Mouse (Mus musculus) granulocyte monocyte progenitor cell, adult 5-6 weeks (primary cell): ENCODE data around the gene Rpn2. TPM values are rescaled to one million over a fixed set of nuclear protein-coding genes. Genes with fewer than 3 reads are reported as not detected.

Experiments used
- ATAC-seq: replicated peaks from 2 replicates; pipeline ENCODE4 v1.8.0; 2016; ENCODE audit warnings: mild to moderate bottlenecking, moderate TSS enrichment, inconsistent platforms; ENCODE audit not compliant: poor library complexity, severe bottlenecking
- total RNA-seq, 2 experiments: library from RNA; stranded (forward) in 1 of 2; stranded (reverse) in 1 of 2; fragments of 200-712, 200-1000 nt in 1 of 2; fragments of >200 nt in 1 of 2; fragmentation: Nextera tagmentation in 1 of 2; gene quantifications; 2 replicates each; pipeline ENCODE4 v1.2.3; 2014 to 2017

The Rpn2 gene
- total RNA-seq, 2 experiments from 2014 or later, result 340 to 366 TPM

DNA sequence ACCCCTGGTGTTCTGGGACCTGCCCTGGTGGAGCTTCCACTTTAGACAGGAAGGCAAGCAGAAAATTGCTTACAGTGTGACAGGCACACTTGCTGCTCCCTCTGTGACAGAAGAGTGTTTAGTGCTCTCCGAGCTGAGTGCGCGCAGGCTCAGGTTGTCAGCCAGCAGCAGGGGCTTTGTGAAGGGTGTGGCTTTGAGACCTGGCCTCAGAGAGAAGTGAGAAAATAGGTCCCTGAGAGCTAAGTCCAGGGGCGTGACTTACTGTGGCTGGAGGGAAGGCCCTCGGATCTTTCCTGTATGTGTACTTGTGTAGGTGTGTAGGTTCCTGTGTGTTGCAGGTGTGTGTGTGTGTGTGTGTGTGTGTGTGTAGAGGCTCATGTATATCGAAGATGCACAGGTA is 64.5 kb downstream of the Rpn2 start:
- ATAC-seq, result no peak

DNA sequence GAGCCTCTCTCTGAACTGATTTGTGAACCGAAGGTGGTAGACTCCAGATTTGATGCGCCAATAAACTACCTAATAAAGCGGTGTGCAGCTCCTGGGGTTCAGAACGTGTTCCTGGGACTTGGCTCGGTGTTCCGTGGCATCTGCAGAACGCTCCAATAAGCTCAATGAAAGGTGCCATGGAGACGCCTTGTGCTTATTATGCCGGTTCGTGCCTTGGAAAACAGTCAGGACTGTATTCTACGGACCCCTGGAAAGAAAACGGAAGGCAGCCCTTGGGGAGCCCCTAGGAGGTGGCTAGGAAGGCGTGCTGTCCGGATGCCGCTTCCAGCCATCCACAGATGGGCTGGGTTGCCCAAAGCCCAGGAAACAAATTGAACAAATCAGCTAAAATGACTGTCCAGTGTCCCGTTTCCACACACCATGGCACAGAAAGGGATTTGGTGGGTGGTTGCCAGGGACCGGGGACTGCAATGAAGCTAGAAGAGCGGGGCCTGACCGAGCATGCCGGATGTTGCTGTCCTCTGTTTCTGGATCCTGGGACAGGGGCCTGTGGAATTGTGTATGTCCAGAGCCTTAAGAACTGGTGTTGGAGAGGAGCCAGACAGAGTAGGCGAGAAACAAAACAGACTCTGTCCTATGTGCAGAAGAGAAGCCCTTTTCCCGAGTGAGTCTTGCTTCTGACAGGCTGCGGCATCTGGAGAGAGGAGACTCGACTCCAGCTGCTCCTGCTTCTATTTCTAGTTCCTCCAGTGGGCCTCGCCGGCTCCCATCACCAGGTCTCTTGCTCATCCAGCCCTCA is 68.7 kb downstream of the Rpn2 start, which contains the start of gene Ghrh:
TSS of gene Ghrh (minus strand) at position 146 of the 799 bp plus-strand sequence.
- no peak for ATAC-seq

DNA sequence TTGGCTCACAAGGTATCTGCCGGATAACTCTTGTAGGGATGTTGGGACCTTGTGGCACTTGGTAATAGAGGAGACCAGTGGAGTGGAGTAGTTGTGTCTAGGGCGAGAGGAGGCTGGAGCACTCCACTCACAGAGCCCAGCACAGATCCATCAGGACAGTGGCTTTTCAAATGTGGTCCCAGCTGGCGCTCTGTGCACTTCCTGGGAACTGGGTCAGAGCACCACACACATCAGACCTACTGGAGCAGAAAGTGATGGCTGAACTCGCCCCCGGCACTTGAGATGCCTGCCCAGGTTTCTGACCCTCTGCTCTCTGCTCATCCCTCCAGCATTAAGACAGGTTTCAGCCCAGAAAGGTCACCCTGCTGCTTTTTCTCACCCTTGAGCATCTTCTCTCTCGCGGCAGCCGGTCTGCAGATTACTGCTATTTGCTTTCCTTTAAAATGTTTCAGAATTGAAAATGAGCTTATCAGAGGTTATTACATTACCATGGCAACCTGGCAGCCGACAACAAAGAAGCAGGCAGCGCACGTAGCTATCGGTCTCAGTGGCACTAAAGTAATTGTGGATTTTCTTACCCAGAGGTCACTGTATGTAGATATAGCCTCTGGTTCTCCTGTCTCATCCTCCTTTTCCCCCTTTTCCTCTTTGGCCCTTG is 70.4 kb downstream of the Rpn2 start:
- no peak for ATAC-seq

DNA sequence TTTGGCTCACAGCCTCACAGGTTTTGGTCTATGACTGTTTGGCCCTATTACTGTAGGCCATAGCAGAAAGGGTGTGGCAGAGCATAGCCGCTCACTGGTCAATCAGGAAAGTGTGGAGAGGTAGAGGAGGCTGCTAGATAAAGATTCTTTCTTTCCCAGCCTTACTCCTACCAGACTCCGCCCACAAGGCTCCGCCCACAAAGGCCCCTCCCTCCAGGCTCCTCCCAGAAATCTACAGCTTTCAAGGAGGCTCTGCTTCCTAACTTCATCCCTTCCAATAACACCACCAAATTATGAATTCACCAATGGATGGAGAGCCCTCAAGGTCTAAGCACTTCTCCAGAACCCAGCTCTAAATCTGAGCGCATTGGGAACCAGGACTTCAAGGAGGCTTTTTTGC is 74.4 kb downstream of the Rpn2 start:
- ATAC-seq, result no peak

DNA sequence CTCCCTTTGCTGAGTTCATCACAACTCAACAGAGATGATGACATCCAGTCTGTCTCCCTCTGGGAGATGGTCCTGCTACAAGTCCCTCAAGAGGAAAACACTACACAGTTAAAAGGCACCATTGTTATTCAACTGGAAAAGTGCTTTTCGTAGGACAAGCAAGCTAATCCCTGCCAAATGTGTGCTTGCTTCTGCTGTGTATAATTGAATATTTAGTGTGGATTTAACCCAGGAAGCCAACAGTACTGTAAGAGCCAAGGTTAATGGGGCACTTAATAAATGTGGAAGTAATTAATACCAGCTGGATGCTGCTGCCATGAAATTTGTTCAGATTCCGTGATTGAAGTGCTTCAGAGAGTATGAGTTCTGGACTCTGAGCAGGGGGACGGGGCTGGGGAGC is 75.3 kb downstream of the Rpn2 start:
- ATAC-seq, result no peak

DNA sequence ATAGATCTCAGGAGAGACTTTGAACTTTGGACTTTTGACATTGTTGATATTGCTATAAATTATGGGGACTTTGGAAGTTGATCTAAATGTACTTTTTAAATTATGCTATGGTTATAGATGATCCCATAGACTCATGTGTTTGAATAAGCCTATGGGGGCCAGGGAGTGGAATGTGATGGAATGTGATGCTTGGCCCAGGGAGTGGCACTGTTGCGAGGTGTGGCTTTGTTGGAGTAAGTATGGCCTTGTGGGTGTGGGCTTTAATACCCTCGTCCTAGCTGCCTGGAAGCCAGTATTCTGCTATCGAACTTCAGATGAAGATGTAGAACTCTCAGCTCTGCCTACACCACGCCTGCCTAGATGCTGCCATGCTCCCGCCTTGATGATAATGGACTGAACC is 81.2 kb downstream of the Rpn2 start:
- no peak for ATAC-seq

DNA sequence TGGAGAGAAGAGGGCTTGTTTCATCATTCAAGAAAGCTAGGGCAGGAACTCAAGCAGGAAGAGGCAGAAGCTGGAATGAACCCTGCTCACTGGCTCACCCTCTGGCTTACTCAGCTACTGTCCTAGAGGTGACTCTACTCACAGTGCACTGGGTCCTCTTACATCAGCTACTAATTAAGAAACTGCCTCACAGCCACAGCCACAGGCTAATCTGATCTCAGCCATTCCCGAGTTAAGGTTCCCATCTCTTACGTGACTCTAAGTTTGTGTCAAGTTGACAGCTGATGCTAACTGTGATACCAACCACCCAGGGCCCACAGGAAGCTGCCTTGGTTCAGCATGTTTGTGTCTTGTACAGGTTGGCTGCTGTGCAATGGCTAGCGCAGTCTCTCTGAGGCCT is 84.2 kb downstream of the Rpn2 start:
- no peak for ATAC-seq

DNA sequence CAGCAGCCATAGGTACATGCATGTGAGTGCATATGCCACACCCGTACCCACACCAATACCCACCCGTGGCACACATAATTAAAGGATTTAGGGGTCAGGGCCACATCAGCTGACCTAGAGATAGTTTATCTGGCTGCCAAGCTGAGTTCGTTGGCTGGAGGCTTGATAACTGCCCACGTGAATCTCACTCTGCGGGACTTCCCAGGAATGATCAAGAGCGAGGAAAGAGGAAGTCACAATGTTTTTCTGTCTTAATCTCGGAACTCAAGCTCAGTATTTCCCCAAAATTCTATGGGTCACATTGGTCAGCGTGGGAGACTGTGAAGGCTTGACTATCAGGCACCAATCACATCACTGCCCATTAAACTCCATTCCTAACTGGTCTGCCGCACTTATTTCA is 87.9 kb downstream of the Rpn2 start:
- ATAC-seq, result peak; percentile 67

DNA sequence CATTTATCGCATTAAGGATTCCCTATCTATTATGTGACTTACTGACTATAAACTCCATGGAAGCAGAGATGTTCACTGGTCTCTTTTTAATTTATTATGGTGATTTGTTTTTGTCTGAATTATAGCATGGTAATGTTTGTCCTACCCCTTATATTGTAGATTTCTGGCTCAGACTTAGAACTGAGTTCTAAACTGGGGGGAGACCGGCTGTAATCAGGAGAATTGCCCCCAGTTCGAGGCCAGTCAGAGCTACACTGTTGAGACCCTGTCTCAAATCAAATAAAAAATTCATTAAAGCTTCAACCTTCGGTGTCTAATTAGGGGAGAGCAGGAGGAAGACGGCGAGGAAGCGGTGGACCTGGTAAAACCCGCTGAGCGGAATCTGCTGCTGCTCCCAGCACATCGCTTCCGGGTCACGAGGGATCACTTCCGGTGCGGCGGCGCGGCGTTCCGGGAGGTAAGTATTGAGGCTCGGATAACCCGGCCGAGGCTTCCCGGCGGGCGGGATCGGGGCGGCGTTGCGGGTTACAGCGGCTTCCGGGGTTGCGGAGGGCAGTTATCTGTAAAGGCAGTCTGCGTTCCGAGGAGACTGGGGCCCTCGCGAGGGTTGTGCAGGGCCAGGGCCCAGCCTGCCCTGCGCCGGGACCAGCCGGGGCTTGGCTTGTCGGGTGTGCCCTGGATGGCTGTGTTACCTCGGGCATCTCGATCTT is 88.5 kb downstream of the Rpn2 start, which contains the start of gene Manbal:
TSS of gene Manbal (plus strand) at position 411 of the 710 bp plus-strand sequence.
- peak; percentile 89 for ATAC-seq

DNA sequence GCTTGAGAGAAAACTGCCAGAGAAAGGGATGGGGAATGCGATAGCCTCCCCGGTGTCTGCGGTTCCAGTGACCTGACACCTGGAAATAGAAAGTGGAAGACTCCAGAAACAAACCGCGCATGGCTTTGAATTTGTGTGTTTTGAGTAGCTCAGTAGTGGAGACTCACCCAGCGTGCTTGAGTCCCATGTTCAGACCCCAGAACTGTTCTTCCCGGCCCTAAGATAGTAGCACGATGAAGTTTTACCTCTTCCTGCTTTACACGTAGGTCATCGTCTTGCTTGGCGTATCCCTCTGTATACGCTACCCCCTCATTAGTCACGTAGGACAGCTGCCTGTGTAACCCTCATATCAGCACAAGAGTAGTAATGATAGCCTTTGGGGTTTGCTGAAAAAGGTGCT is 89.2 kb downstream of the Rpn2 start:
- ATAC-seq, result peak; percentile 18; the same call in 1 of the 2 replicates

DNA sequence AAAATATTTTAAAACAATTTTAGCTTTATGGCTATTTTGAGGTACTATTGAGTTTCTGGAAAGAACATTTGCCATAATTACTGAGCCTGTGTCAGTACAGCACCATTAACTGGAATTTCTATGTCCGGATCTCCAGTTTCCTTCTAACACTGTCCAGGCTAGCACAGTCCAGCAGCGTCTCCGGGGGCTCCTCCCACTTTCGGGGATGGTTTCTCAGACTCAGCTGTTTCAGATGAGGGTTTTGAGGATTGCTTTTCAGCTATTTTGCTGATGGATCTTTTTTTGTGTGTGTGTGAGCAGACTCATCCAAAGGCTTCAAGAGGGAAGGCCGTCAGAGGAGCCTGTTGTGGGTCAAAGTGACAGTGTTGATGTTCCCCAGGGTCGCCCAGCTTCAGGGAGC is 92.9 kb downstream of the Rpn2 start:
- ATAC-seq, result no peak

DNA sequence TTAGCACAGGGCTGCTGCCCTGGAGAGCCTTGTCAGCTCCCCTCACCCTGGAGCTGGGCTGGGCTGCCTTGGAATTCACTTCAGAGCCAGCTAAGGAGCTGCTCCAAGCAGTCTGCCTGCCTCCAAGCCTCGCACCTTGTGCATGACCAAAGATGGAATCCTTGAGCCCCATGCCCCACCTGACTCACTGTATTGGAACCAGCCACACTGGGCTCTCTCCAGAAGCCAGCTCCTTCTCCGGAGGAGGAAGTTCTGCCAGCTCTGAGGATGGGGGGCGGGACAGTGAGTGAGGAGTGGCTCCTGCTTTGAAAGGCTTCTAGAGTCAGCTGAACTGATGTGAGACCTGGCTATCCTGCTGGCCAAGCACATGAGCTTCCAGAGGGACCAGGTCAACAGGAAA is 94.9 kb downstream of the Rpn2 start:
- ATAC-seq, result no peak

DNA sequence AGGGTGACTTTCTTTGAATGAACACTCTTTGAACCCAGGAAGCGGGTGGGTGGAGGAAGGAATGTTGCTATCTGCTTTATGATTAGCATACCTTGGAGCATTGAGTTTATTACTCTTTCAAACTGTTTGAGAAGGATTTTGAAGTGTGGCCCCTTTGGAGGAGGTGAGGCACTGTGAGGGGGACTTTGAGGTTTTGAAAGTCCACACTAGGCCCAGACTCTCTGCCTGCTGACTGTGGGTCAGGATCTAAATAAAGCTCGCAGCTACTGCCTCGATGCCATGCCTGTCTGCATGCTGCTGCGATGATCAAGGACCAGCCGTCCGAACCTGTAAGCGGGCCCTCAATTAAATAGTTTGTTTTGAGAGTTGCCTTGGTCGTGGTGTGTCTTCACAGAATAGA is 96.2 kb downstream of the Rpn2 start:
- no peak for ATAC-seq

Other genes starting within 250 kb of the Rpn2 start
- 4.4 and 5.7 TPM in 2 replicates for gene Soga1, start 199.8 kb upstream of the Rpn2 start, total RNA-seq (2014; fragmentation: Nextera tagmentation)
- gene Soga1, start 199.8 kb upstream of the Rpn2 start, total RNA-seq (2017), result 2.5 TPM in 2 replicates
- gene Tldc2, start 192.0 kb upstream of the Rpn2 start, total RNA-seq (2014; fragmentation: Nextera tagmentation), result not detected in 2 replicates
- not detected in 2 replicates for gene Tldc2, start 192.0 kb upstream of the Rpn2 start, total RNA-seq (2017)
- 65.3 and 71.3 TPM in 2 replicates for gene Samhd1, start 143.8 kb upstream of the Rpn2 start, total RNA-seq (2014; fragmentation: Nextera tagmentation)
- 77.6 and 88.2 TPM in 2 replicates for gene Samhd1, start 143.8 kb upstream of the Rpn2 start, total RNA-seq (2017)
- gene Rbl1, start 74.5 kb upstream of the Rpn2 start, total RNA-seq (2014; fragmentation: Nextera tagmentation), result 58.6 and 76.1 TPM in 2 replicates
- gene Rbl1, start 74.5 kb upstream of the Rpn2 start, total RNA-seq (2017), result 80.7 and 89.9 TPM in 2 replicates
- gene Mroh8, start 532 bp downstream of the Rpn2 start, total RNA-seq (2014; fragmentation: Nextera tagmentation), result 0.19 and 0.23 TPM in 2 replicates
- gene Mroh8, start 532 bp downstream of the Rpn2 start, total RNA-seq (2017), result 0.09 and 0.36 TPM in 2 replicates
- not detected in 2 replicates for gene Ghrh, start 68.5 kb downstream of the Rpn2 start, total RNA-seq (2014; fragmentation: Nextera tagmentation)
- not detected in 2 replicates for gene Ghrh, start 68.5 kb downstream of the Rpn2 start, total RNA-seq (2017)
- gene Manbal, start 88.6 kb downstream of the Rpn2 start, total RNA-seq (2014; fragmentation: Nextera tagmentation), result 21.7 and 29.6 TPM in 2 replicates
- 6.9 and 7.1 TPM in 2 replicates for gene Manbal, start 88.6 kb downstream of the Rpn2 start, total RNA-seq (2017)
- 0.49 and 0.90 TPM in 2 replicates for gene Src, start 139.4 kb downstream of the Rpn2 start, total RNA-seq (2014; fragmentation: Nextera tagmentation)
- 0.22 TPM in 1 of 2 replicates, not detected in the other for gene Src, start 139.4 kb downstream of the Rpn2 start, total RNA-seq (2017)